Mouse (Mus musculus) small intestine, adult 2 months (tissue): ENCODE measurements at regions not wholly inside any gene's neighbourhood (a gene's known extent, or its start where the extent isn't known, plus 50 kb on each side); places are given as distances from the start of the nearest gene placed in this dataset.

Experiments
- H3K27ac ChIP-seq: fragments of 200-500 bp; 2 replicates; pipeline ENCODE4 v1.5.1; 2012; ENCODE audit warnings: low read depth, low read length, control low read depth, inconsistent platforms; ENCODE audit not compliant: insufficient read depth
- H3K27me3 ChIP-seq: fragments of 200-500 bp; 2 replicates; pipeline ENCODE4 v1.6.1; 2012; ENCODE audit warnings: mild to moderate bottlenecking, moderate library complexity, low read length, inconsistent platforms; ENCODE audit not compliant: control insufficient read depth, insufficient read depth
- H3K36me3 ChIP-seq: fragments of 200-500 bp; 2 replicates; pipeline ENCODE4 v1.6.1; 2012; ENCODE audit warnings: mild to moderate bottlenecking, low read length, control low read depth, inconsistent platforms; ENCODE audit not compliant: control insufficient read depth, insufficient read depth
- H3K4me1 ChIP-seq: fragments of 200-500 bp; 2 replicates; pipeline ENCODE4 v1.6.1; 2012; ENCODE audit warnings: low read length, inconsistent platforms, mixed read lengths; ENCODE audit not compliant: control insufficient read depth, insufficient read depth, insufficient read length
- H3K4me3 ChIP-seq: fragments of 200-500 bp; 2 replicates; pipeline ENCODE4 v1.5.1; 2012; ENCODE audit warnings: low read depth, mild to moderate bottlenecking, control low read depth, inconsistent platforms, low read length, moderate library complexity
- CTCF ChIP-seq: fragments of 200-500 bp; IDR thresholded peaks from 2 replicates; pipeline ENCODE4 v1.5.1; 2012; ENCODE audit warnings: low read depth, mild to moderate bottlenecking, control low read depth, inconsistent platforms, low read length, moderate library complexity, mixed read lengths; ENCODE audit not compliant: insufficient replicate concordance, insufficient read length; ENCODE audit errors: extremely low read depth
- POLR2A ChIP-seq: fragments of 200-500 bp; IDR thresholded peaks from 2 replicates; pipeline ENCODE4 v1.6.1; 2012; ENCODE audit warnings: low read depth, mild to moderate bottlenecking, control low read depth, inconsistent platforms, low read length, moderate library complexity
- WGBS: fragments of 180-500 bp; shearing (Covaris S2); methylation state at CpG from one replicate; pipeline ENCODE4 v1.1.7; 2018; 5-methylcytosine and 5-hydroxymethylcytosine counted together

DNA sequence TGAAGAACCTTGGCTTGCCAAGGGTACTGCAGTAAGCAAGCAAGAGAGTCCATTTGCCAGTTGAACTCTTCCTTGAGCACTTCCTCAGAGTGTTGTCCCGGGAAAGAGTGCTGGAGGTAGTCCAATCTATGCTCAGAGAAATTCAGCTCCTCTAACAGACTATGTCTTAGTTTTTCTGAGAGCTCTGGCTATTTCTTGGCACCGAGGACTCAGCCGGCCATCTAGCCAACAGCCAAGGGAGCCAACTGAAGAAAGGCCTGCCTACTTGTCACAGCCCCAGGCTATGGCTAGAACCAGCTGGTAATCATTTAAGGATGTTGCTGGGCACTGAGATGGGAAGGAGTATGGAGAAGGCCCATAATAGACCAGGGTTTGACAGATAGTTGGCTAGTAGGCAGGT lies 70.8 kb upstream of the Pja1 start:
- no peak for TF ChIP-seq CTCF
- TF ChIP-seq POLR2A = no peak
- no peaks in the 10 kb centered on the region for H3K4me1 ChIP-seq
- no peaks in the 10 kb centered on the region for H3K36me3 ChIP-seq
- no peak overlapping the region for H3K4me3 ChIP-seq
- H3K27ac ChIP-seq = no peak overlapping the region
- 69% methylated on average over 3 of the region's 3 CpGs for WGBS
- no peaks in the 10 kb centered on the region for H3K27me3 ChIP-seq

DNA sequence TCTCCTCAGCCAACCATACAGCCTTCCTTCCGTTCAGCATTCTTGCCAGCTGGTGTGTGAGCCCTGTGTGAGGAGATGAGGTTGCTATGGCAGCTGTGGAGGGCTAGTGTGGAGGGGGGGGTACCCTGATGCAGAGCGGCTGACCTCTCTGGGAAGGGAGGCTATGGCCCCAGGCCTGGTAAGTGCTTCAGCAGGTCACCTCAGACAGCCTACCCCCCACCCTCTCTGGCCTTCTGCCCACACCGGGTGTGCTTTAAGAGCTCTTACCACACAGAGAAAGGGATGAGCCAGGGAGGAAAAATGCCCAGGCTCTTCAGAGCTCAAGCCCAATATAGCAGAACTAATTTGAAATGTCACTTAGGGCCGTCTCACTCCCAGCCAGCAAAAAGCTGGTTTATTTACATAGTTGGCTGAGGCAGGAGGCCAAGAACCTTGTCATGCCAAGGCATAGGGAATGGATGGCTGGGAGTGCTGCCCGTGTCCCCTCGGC lies 69.1 kb upstream of the Pja1 start:
- H3K27ac ChIP-seq = no peak overlapping the region
- 63% methylated on average over 6 of the region's 6 CpGs for WGBS

DNA sequence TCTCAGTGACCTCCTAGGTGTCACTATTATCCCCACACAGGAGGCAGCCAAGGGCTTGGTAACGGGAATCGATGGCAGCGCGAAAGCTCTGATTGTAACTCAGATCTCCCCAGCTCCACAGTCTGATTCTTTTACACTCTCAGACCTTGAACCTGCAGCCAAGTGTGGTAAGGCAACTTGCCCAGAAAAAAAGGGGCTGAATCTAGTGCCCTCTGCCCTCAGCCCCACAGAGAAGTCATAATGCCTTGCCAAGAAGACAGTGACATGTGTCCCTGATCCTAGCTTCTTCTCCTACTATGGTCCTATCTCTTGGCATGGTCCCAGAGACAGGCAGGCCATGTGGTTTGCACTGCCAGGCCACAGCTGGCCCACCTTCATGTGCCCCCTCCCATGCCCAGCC lies 68.6 kb upstream of the Pja1 start:
- Histone ChIP-seq H3K36me3 (no peaks in the 10 kb centered on the region), H3K4me1 (no peaks in the 10 kb centered on the region), H3K4me3 (no peak overlapping the region), H3K27ac (no peak overlapping the region), H3K27me3 (no peaks in the 10 kb centered on the region)
- TF ChIP-seq POLR2A (no peak), CTCF (no peak)
- 88% methylated on average over 4 of the region's 4 CpGs for WGBS

More for the DNA sequence above, 69.1 kb upstream of the Pja1 start:
- H3K4me1 ChIP-seq = no peaks in the 10 kb centered on the region
- TF ChIP-seq POLR2A (no peak), CTCF (no peak)
- no peak overlapping the region for H3K4me3 ChIP-seq
- H3K36me3 ChIP-seq = no peaks in the 10 kb centered on the region
- H3K27me3 ChIP-seq = no peaks in the 10 kb centered on the region

DNA sequence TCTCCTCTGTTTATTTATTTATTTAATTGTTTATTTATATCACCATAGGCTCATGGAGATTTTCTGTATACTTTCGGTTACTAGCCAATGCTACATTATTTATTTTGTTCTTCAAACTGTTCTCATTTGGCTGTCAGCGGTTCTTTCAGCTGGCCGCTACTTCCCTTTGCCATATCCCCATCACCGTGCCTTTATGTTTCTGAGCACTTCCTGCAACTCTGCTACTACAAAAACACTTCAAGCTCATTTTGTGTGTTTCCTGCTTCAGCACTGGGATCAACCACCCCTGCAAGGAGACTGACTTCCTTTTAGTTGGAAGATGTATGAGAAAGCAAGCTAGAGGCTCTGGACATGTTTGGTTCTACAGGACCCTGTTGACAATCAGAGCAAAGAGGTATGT lies 66.7 kb upstream of the Pja1 start:
- H3K27me3 ChIP-seq = no peaks in the 10 kb centered on the region
- TF ChIP-seq CTCF (no peak), POLR2A (no peak)
- WGBS = 68% methylated on average over 4 of the region's 4 CpGs
- no peaks in the 10 kb centered on the region for H3K36me3 ChIP-seq
- H3K4me1 ChIP-seq = no peaks in the 10 kb centered on the region
- no peak overlapping the region for H3K27ac ChIP-seq
- H3K4me3 ChIP-seq = no peak overlapping the region

- Histone ChIP-seq H3K27ac (no peak overlapping the region), H3K27me3 (no peaks in the 10 kb centered on the region), H3K4me3 (no peak overlapping the region), H3K36me3 (no peaks in the 10 kb centered on the region), H3K4me1 (no peaks in the 10 kb centered on the region)
- TF ChIP-seq POLR2A (no peak), CTCF (no peak)
- 76% methylated on average over 4 of the region's 4 CpGs for WGBS
Measured at GRCm38 (mm10) chrX:99534922-99535321, 63.8 kb upstream of the Pja1 start.

DNA sequence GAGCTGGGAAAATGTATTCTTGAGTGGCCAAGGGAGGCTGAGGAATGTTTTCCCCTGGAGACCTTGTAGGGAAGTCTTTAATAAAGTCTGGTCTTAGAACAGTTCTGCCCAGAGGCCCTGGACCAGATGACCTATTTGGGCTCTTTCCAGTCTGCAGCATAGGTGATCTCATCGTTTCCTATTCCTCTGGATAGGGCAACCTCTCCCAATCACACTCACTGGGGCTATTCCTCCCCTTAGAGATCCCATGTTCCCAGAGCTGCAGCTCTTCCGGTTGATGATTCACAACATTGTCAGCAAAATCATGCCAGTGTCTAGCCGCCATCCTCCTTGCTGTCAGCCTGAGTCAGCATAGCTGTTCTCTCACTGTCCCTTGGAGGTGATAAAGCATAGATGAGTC lies 60.1 kb upstream of the Pja1 start:
- no peaks in the 10 kb centered on the region for H3K4me1 ChIP-seq
- no peaks in the 10 kb centered on the region for H3K27me3 ChIP-seq
- TF ChIP-seq CTCF (no peak), POLR2A (no peak)
- H3K4me3 ChIP-seq = no peak overlapping the region
- H3K27ac ChIP-seq = no peak overlapping the region
- no peaks in the 10 kb centered on the region for H3K36me3 ChIP-seq
- 47% methylated on average over 3 of the region's 3 CpGs for WGBS

DNA sequence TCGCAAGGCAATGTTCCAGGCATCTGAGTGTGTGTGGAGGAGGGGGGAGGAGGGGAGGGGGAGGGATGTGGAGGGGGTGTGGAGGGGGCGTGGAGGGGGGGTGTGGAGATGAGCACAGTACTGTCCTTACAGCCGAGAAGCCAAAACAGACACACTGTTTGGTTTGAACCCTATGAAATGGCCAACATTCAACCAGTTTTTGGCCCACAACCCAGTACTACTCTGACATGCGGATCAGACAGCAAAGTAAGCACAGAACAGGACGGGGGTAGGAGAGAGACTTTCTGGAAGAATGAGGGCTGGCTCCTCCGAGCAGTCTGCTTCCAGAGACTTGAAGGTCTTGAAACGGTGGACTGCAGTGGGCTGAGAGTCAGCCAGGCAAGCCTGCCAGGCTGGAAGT lies 59.4 kb upstream of the Pja1 start:
- H3K36me3 ChIP-seq = no peaks in the 10 kb centered on the region
- no peak overlapping the region for H3K27ac ChIP-seq
- no peak for TF ChIP-seq CTCF
- no peak for TF ChIP-seq POLR2A
- WGBS = 62% methylated on average over 5 of the region's 7 CpGs
- H3K27me3 ChIP-seq = no peaks in the 10 kb centered on the region
- H3K4me1 ChIP-seq = no peaks in the 10 kb centered on the region
- no peak overlapping the region for H3K4me3 ChIP-seq

GRCm38 (mm10) chrX:99523306-99523705 lies 52.2 kb upstream of the Pja1 start:
- Histone ChIP-seq H3K4me1 (peaks cover 4% of the 10 kb centered on the region; the same call in 1 of the 2 replicates), H3K4me3 (no peak overlapping the region), H3K27ac (no peak overlapping the region), H3K27me3 (no peaks in the 10 kb centered on the region), H3K36me3 (no peaks in the 10 kb centered on the region)
- TF ChIP-seq POLR2A = no peak
- no peak for TF ChIP-seq CTCF
- 31% methylated on average over 6 of the region's 6 CpGs for WGBS
